Mouse (Mus musculus) limb, embryonic 15.5 days (tissue): ENCODE measurements around the gene Vcl. TPM values are rescaled to one million over a fixed set of nuclear protein-coding genes. Genes with fewer than 3 reads are reported as not detected.

Experiments used
- ATAC-seq: fragments of 200-750 bp; cut with Nextera tagmentation; 2 replicates; pipeline ENCODE4 v1.8.0; 2017; ENCODE audit warnings: low read depth, moderate TSS enrichment; ENCODE audit not compliant: insufficient number of reproducible peaks, low FRiP score, low TSS enrichment
- H3K27ac ChIP-seq: fragments of 300-500 bp; sonication (generic); 2 replicates; pipeline ENCODE4 v1.5.1; 2015; ENCODE audit warnings: moderate library complexity, mild to moderate bottlenecking, inconsistent platforms
- H3K27me3 ChIP-seq: fragments of 300-500 bp; sonication (generic); 2 replicates; pipeline ENCODE4 v1.6.1; 2015; ENCODE audit warnings: inconsistent platforms
- H3K36me3 ChIP-seq: fragments of 300-500 bp; sonication (generic); 2 replicates; pipeline ENCODE4 v1.6.1; 2015; ENCODE audit warnings: inconsistent platforms
- H3K4me1 ChIP-seq: fragments of 300-500 bp; sonication (generic); 2 replicates; pipeline ENCODE4 v1.6.1; 2015; ENCODE audit warnings: inconsistent platforms
- H3K4me2 ChIP-seq: fragments of 300-500 bp; sonication (generic); 2 replicates; pipeline ENCODE4 v1.6.1; 2015; ENCODE audit warnings: mild to moderate bottlenecking, inconsistent platforms
- H3K4me3 ChIP-seq: fragments of 300-500 bp; sonication (generic); 2 replicates; pipeline ENCODE4 v1.5.1; 2015; ENCODE audit warnings: mild to moderate bottlenecking, inconsistent platforms
- H3K9ac ChIP-seq: fragments of 300-500 bp; sonication (generic); 2 replicates; pipeline ENCODE4 v1.6.1; 2015; ENCODE audit warnings: inconsistent platforms
- H3K9me3 ChIP-seq: fragments of 300-500 bp; sonication (generic); 2 replicates; pipeline ENCODE4 v1.6.1; 2016; ENCODE audit warnings: inconsistent platforms
- WGBS: fragments of 180-500 bp; shearing (Covaris S2); methylation state at CpG from one replicate; pipeline ENCODE4 v1.1.7; 2015; 5-methylcytosine and 5-hydroxymethylcytosine counted together
- polyA plus RNA-seq: library from polyadenylated mRNA; unstranded; fragments of >200 nt; fragmentation: Nextera tagmentation; extraction: Ambion mirVana; gene quantifications from 2 replicates; pipeline ENCODE4 v1.2.1, GENCODE M21; 2015

Vcl gene
- polyA plus RNA-seq, 1 experiment from 2014 or later = 56.4 TPM

GRCm38 (mm10) chr14:20958971-20959370 lies 29.8 kb downstream of the Vcl start:
- WGBS = 61% methylated on average over 2 of the region's 2 CpGs
- H3K27ac ChIP-seq = no peak overlapping the region
- ATAC-seq = no peak
- no peak overlapping the region for H3K4me2 ChIP-seq
- H3K27me3 ChIP-seq = no peaks in the 10 kb centered on the region
- H3K4me1 ChIP-seq = peaks cover 8% of the 10 kb centered on the region
- no peaks in the 10 kb centered on the region for H3K36me3 ChIP-seq
- no peaks in the 10 kb centered on the region for H3K9me3 ChIP-seq
- H3K9ac ChIP-seq = no peak overlapping the region
- no peak overlapping the region for H3K4me3 ChIP-seq

DNA sequence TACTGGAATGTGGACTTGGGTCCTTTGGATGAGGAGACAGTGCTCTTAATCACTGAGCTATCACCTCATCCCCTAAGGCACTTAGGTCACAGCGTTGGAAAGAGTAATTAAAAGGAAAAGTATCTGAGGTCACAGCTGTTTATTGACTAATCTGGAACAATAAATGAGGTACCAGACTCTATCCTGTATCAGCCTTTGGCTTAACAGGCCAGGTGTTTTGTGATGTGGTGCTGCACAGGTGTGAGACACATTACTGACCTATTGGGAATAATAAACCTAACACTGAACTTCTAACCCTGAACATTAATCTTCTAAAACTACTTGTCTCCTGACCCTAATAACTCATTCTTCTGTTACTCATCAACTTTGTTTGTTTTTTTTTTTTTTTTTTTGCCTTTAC lies 33.3 kb downstream of the Vcl start:
- Histone ChIP-seq H3K4me1 (peaks cover 5% of the 10 kb centered on the region; the same call in 1 of the 2 replicates), H3K4me3 (no peak overlapping the region)
- WGBS = 19% methylated on average over 1 of the region's 1 CpGs

DNA sequence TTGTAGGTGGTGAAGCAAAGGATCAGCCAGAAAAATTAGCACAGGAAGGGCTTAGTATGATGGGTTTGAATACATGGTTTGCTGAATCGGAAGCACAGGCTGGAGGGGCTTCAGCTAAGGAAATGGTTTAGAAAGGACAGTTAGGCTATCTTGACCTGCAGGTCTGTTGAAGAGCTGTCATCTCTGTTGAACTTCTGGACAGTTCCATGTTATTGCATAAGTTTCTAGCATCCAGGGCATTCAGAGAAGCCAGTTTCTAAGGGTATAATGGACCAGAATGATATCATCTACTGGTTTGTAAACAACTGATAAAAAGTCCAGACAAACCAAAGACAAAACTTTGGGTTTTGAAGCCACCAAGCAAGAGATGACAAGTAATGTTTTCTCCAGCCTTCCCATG lies 33.7 kb downstream of the Vcl start:
- H3K4me1 ChIP-seq = peaks cover 5% of the 10 kb centered on the region; the same call in 1 of the 2 replicates
- WGBS = 73% methylated on average over 1 of the region's 1 CpGs
- H3K27me3 ChIP-seq = no peaks in the 10 kb centered on the region
- H3K36me3 ChIP-seq = no peaks in the 10 kb centered on the region
- H3K9ac ChIP-seq = no peak overlapping the region
- no peak overlapping the region for H3K4me2 ChIP-seq
- no peak overlapping the region for H3K4me3 ChIP-seq
- no peak for ATAC-seq
- no peak overlapping the region for H3K27ac ChIP-seq
- no peaks in the 10 kb centered on the region for H3K9me3 ChIP-seq

More for the DNA sequence above, 33.3 kb downstream of the Vcl start:
- no peaks in the 10 kb centered on the region for H3K27me3 ChIP-seq
- no peak for ATAC-seq
- H3K27ac ChIP-seq = no peak overlapping the region
- no peaks in the 10 kb centered on the region for H3K36me3 ChIP-seq
- no peak overlapping the region for H3K4me2 ChIP-seq
- H3K9me3 ChIP-seq = no peaks in the 10 kb centered on the region
- no peak overlapping the region for H3K9ac ChIP-seq

DNA sequence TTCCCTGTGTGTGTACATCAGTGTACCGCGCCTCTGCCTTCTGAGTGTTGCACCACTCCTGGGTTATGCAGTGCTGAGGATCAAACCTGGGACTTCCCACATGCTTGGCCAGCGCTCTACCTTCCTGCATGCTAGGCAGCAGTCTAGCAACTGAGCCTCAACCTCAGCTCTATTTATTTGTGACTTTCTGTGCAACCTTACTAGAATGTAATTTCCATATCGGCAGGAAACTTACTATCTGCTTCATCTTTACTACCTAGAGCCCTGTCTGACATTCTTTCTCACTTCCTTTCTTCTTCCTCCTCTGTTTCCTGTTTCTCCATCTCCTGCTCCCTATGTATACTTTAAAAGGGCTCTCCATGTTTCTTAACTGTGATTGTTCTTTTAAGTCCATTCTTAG lies 34.7 kb downstream of the Vcl start:
- H3K9me3 ChIP-seq = no peaks in the 10 kb centered on the region
- no peak overlapping the region for H3K4me3 ChIP-seq
- no peak overlapping the region for H3K27ac ChIP-seq
- ATAC-seq = no peak
- 79% methylated on average over 4 of the region's 4 CpGs for WGBS
- H3K4me1 ChIP-seq = peaks cover 5% of the 10 kb centered on the region; the same call in 1 of the 2 replicates
- no peak overlapping the region for H3K9ac ChIP-seq
- H3K4me2 ChIP-seq = no peak overlapping the region
- no peaks in the 10 kb centered on the region for H3K27me3 ChIP-seq
- H3K36me3 ChIP-seq = no peaks in the 10 kb centered on the region

DNA sequence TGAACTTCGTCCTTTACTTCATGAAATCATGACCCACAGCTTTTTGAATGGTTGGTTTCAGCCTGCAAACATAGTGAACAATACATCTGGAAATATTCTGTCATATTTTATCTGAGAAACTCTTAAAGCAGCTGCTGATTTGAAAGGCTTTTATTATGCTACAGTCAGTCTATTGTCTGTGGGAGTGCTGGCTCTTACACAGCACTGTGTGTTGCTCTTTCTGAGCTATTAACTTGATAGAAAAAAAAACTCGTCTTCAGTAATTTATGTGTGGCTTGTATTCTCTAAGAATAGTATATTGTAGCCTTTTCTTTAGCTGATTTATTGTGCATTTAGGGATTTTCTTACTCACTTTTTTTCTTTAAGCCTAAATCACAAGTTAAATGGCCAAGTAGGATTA lies 35.1 kb downstream of the Vcl start:
- no peak overlapping the region for H3K4me3 ChIP-seq
- H3K4me2 ChIP-seq = no peak overlapping the region
- ATAC-seq = no peak
- H3K27ac ChIP-seq = no peak overlapping the region
- no peaks in the 10 kb centered on the region for H3K27me3 ChIP-seq
- no peaks in the 10 kb centered on the region for H3K36me3 ChIP-seq
- no peak overlapping the region for H3K9ac ChIP-seq
- no peaks in the 10 kb centered on the region for H3K9me3 ChIP-seq
- peaks cover 5% of the 10 kb centered on the region; the same call in 1 of the 2 replicates for H3K4me1 ChIP-seq
- WGBS = 50% methylated on average over 2 of the region's 2 CpGs

- H3K27ac ChIP-seq = no peak overlapping the region
- no peak for ATAC-seq
- WGBS = 88% methylated on average over 3 of the region's 3 CpGs
- H3K4me2 ChIP-seq = no peak overlapping the region
- H3K36me3 ChIP-seq = no peaks in the 10 kb centered on the region
- no peaks in the 10 kb centered on the region for H3K9me3 ChIP-seq
- no peak overlapping the region for H3K4me3 ChIP-seq
- H3K4me1 ChIP-seq = peaks cover 2% of the 10 kb centered on the region; the same call in 1 of the 2 replicates
- no peaks in the 10 kb centered on the region for H3K27me3 ChIP-seq
- no peak overlapping the region for H3K9ac ChIP-seq
These were observed 37.9 kb downstream of the Vcl start for GRCm38 (mm10) chr14:20966959-20967670.

GRCm38 (mm10) chr14:20969066-20969465 lies 39.9 kb downstream of the Vcl start:
- ATAC-seq = no peak
- Histone ChIP-seq H3K27me3 (no peaks in the 10 kb centered on the region), H3K36me3 (no peaks in the 10 kb centered on the region), H3K27ac (no peak overlapping the region), H3K9ac (no peak overlapping the region), H3K4me1 (0 out of 2 replicates have a peak, but pooled peaks cover 3% of the 10 kb centered on the region), H3K4me3 (no peak overlapping the region), H3K9me3 (no peaks in the 10 kb centered on the region), H3K4me2 (no peak overlapping the region)
- 89% methylated on average over 1 of the region's 1 CpGs for WGBS

DNA sequence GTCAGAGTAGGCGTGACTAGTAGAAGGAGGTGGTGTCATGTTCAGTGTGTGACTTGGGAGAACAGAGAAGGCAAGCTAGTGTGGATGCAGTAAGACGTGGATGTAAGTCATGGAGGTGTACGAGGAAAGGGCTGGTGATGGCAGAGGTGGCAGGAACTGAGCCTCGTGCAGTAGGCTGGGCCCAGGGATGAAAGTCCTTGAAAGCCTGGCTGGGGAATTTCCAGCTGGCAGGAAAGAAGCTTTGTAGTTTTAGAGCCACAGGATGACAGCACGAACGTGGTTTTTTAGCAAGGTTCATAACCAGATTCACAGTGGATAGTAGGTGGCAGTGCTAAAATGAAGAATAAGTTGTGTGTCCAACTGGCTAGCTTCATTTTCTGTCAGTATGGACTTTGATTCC lies 41.2 kb downstream of the Vcl start:
- Histone ChIP-seq H3K4me3 (no peak overlapping the region), H3K27ac (no peak overlapping the region), H3K36me3 (no peaks in the 10 kb centered on the region), H3K4me2 (no peak overlapping the region), H3K9me3 (no peaks in the 10 kb centered on the region), H3K9ac (no peak overlapping the region), H3K4me1 (0 out of 2 replicates have a peak, but pooled peaks cover 3% of the 10 kb centered on the region), H3K27me3 (no peaks in the 10 kb centered on the region)
- no peak for ATAC-seq
- 44% methylated on average over 6 of the region's 6 CpGs for WGBS

- Histone ChIP-seq H3K27ac (no peak overlapping the region), H3K9ac (no peak overlapping the region), H3K27me3 (no peaks in the 10 kb centered on the region), H3K9me3 (no peaks in the 10 kb centered on the region), H3K4me2 (no peak overlapping the region), H3K4me3 (no peak overlapping the region), H3K36me3 (no peaks in the 10 kb centered on the region), H3K4me1 (0 out of 2 replicates have a peak, but pooled peaks cover 3% of the 10 kb centered on the region)
- ATAC-seq = no peak
- WGBS = 84% methylated on average over 9 of the region's 9 CpGs
These were observed 41.7 kb downstream of the Vcl start for GRCm38 (mm10) chr14:20970927-20971326.

- Histone ChIP-seq H3K9ac (no peak overlapping the region), H3K27ac (no peak overlapping the region), H3K4me2 (no peak overlapping the region), H3K4me1 (0 out of 2 replicates have a peak, but pooled peaks cover 3% of the 10 kb centered on the region), H3K9me3 (no peaks in the 10 kb centered on the region), H3K27me3 (no peaks in the 10 kb centered on the region), H3K4me3 (no peak overlapping the region), H3K36me3 (no peaks in the 10 kb centered on the region)
- no peak for ATAC-seq
These were observed 44.6 kb downstream of the Vcl start for GRCm38 (mm10) chr14:20973821-20974220.

DNA sequence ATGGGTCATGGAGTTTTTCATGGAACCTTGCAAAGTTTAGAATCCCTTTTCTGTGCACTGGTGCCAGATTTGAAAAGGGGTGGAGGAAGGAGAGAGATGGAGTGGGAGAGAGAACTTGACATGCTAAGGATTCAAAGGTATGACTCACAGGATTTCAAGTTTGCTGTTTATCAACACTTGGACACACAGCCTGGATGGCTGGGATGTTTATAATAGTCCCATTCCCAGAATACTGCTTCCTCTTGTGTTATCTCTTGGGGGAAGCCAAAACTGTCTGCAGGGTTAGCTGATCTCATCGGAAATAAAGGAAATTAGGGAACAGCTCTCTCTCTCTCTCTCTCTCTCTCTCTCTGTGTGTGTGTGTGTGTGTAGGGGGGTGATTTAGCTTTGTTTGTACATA lies 47.5 kb downstream of the Vcl start:
- Histone ChIP-seq H3K9me3 (no peaks in the 10 kb centered on the region), H3K36me3 (no peaks in the 10 kb centered on the region), H3K27me3 (no peaks in the 10 kb centered on the region), H3K4me1 (0 out of 2 replicates have a peak, but pooled peaks cover 3% of the 10 kb centered on the region), H3K4me2 (no peak overlapping the region), H3K9ac (no peak overlapping the region), H3K4me3 (no peak overlapping the region), H3K27ac (no peak overlapping the region)
- WGBS = 67% methylated on average over 1 of the region's 1 CpGs
- no peak for ATAC-seq

GRCm38 (mm10) chr14:20977726-20978125 lies 48.5 kb downstream of the Vcl start:
- no peaks in the 10 kb centered on the region for H3K36me3 ChIP-seq
- H3K27me3 ChIP-seq = no peaks in the 10 kb centered on the region
- no peak for ATAC-seq
- H3K4me3 ChIP-seq = no peak overlapping the region
- no peaks in the 10 kb centered on the region for H3K9me3 ChIP-seq
- 76% methylated on average over 2 of the region's 2 CpGs for WGBS
- H3K27ac ChIP-seq = no peak overlapping the region
- H3K4me1 ChIP-seq = 0 out of 2 replicates have a peak, but pooled peaks cover 3% of the 10 kb centered on the region
- H3K4me2 ChIP-seq = no peak overlapping the region
- no peak overlapping the region for H3K9ac ChIP-seq
